Mouse (Mus musculus) lung, adult 2 months (tissue): ENCODE measurements around the gene Hoxb1. TPM values are rescaled to one million over a fixed set of nuclear protein-coding genes. Genes with fewer than 3 reads are reported as not detected.
A peak's percentile ranks its signal among the peaks of the same experiment; 100 is the strongest.

Source experiments
- DNase-seq: peaks from one replicate; pipeline ENCODE4 v3.0.0; 2022
- H3K4me1 ChIP-seq: fragments of 200-500 bp; 2 replicates; pipeline ENCODE4 v1.6.1; 2011; ENCODE audit warnings: low read length; ENCODE audit not compliant: control insufficient read depth, insufficient read depth
- H3K4me3 ChIP-seq: fragments of 200-500 bp; replicated peaks from 2 replicates; pipeline ENCODE3; 2011; ENCODE audit warnings: low read depth, mild to moderate bottlenecking, control low read depth, low read length; ENCODE audit errors: extremely low read depth
- CTCF ChIP-seq: fragments of 200-500 bp; IDR thresholded peaks from 2 replicates; pipeline ENCODE4 v1.5.1; 2011; ENCODE audit warnings: mild to moderate bottlenecking, low read length, control low read depth; ENCODE audit not compliant: insufficient read depth
- POLR2A ChIP-seq: fragments of 200-500 bp; IDR thresholded peaks from 2 replicates; pipeline ENCODE4 v1.6.1; 2011; ENCODE audit warnings: low read depth, mild to moderate bottlenecking, control low read depth, low read length, borderline replicate concordance; ENCODE audit errors: extremely low read depth
- WGBS: fragments of 180-500 bp; shearing (Covaris S2); methylation state at CpG from one replicate; pipeline ENCODE4 v1.1.7; 2018; 5-methylcytosine and 5-hydroxymethylcytosine counted together
- polyA plus RNA-seq: library from polyadenylated mRNA; depleted of rRNA; stranded (reverse); fragments of >200 nt; gene quantifications from 2 replicates; pipeline ENCODE4 v1.2.3, GENCODE M21; 2012; rRNA removed

Gene Hoxb1
- polyA plus RNA-seq, 1 experiment: not detected

DNA sequence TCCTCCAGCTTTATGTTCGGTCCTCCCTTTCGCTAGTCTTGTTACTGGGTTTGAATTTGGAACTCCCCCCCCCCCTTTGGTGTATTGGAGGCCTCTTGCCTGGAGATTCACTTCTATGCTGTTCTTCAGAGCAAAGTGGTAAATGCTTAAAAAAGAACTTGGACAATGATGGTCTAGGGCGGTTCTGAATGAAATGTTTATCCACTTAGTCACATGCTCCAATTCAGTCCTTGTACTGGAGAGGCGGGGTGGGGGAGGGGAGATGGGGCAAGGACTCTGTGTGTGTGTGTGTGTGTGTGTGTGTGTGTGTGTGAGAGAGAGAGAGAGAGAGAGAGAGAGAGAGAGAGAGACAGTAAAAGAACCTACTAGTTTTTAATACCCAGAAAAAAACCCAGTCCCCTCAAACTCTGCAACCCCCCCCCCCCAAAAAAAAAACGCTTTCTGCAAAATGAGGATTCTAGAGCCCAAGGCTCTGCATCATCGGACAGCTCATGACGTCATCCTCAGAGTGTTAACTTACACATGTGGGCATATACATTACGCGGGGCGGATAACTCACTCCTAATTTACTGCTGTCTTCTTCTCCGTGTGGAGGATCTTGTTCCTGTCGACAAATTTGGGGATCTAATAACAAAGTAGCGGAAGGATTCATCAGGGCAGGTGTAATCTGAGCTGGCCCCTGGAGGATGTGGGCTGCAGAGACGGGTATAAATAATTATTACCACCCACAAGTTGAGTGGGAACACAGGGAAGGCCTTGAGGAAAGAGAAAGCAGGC lies 42.9 kb downstream of the Hoxb1 start:
- Histone ChIP-seq H3K4me1 (peaks cover 10% of the 10 kb centered on the region), H3K4me3 (no peak overlapping the region)
- TF ChIP-seq POLR2A (no peak), CTCF (no peak)
- 57% methylated on average over 14 of the region's 14 CpGs for WGBS
- DNase-seq: no peak

DNA sequence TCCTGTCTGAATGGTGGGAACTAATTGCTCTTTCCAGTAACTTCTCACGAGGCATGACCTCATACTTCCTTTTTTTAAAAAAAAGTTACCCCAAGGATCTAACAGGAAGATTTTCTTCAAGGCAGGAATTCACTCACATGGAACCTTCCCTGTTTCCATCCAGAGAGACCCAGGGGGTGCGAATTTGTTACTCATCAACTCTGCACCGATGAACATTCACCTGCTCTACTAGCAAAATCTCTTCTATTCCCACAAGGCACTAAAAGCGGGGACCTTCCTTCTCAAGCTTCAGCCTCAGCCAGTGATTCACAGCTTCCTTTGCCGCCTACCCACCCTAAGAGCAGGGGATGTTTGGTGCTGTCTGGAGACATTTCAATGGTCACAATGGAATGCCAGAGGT lies 45.5 kb downstream of the Hoxb1 start:
- TF ChIP-seq CTCF (no peak), POLR2A (no peak)
- no peak for DNase-seq
- WGBS: 55% methylated on average over 5 of the region's 5 CpGs
- Histone ChIP-seq H3K4me1 (peaks cover 13% of the 10 kb centered on the region), H3K4me3 (no peak overlapping the region)

DNA sequence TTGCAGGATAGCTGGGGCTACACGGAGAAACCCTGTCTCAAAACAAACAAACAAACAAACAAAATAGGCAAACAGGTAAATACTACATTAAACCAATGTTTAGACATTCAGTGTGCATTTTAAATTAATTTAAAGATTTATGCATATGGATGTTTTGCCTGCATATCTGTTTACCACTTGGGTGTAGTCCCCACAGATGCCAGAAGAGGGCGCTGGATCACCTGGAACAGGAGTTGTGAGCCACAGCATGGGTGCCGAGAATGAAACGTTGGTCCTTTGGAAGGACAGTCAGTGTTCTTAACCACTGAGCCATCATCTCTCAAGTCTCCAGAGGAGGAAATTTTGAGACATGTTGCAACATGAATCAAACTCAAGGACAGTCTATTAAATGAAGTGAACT lies 46.4 kb downstream of the Hoxb1 start:
- Histone ChIP-seq H3K4me1 (peaks cover 13% of the 10 kb centered on the region), H3K4me3 (no peak overlapping the region)
- TF ChIP-seq CTCF (0 out of 2 replicates have a peak, but pooled peaks have one; percentile 3), POLR2A (no peak)
- 77% methylated on average over 4 of the region's 4 CpGs for WGBS
- no peak for DNase-seq

DNA sequence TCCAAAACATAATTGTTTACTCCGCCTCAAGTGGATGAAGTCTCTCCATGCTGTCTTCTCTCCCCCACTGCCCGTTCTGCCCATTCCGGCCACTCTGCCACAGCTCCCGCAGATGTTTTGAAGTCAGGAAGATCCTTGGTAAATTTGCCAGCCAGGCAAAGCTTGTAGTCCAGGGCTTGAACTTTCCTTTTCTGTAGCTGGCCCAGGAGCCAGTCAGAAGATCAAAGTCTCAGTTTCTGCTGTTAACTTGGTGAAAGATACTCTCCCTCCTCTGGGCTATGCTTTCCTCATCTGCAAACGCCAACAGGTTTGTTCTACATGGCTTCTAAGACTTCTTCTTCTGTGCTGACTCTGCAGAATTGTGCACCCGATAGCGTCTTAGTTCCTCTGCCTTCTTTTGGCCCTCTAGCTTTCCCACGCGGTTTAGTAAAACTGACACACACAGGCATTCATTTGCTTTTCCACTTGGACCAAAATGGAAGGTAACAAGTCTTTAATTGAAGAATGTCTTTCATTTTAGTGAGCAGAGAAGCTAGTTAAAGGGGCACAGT lies 47.5 kb downstream of the Hoxb1 start:
- no peak for DNase-seq
- WGBS: 47% methylated on average over 9 of the region's 9 CpGs
- Histone ChIP-seq H3K4me1 (peaks cover 8% of the 10 kb centered on the region), H3K4me3 (no peak overlapping the region)
- TF ChIP-seq POLR2A (no peak), CTCF (no peak)

DNA sequence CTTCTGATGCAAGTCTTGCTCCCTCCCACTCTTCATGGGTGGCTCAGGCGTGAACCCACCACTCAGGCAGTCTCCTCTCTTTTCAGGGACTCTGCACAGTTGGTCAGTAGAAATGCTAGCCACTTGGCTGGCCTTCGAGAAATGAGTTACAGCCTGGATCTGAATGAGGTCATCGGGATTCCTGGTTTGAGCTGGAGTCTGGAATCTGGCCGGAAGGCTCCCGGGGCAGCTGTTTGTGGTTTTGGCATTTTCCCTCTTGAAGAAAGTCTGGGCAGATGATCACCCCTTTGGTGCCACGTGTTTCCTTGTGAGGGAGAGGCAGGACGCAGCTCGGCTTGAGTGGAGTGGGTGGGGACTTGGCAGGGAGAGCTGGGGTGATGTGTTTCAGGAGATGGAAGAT lies 48.0 kb downstream of the Hoxb1 start:
- Histone ChIP-seq H3K4me1 (peaks cover 8% of the 10 kb centered on the region), H3K4me3 (no peak overlapping the region)
- TF ChIP-seq POLR2A (no peak), CTCF (no peak)
- DNase-seq: peak; percentile 68
- WGBS: 5% methylated on average over 8 of the region's 8 CpGs

DNA sequence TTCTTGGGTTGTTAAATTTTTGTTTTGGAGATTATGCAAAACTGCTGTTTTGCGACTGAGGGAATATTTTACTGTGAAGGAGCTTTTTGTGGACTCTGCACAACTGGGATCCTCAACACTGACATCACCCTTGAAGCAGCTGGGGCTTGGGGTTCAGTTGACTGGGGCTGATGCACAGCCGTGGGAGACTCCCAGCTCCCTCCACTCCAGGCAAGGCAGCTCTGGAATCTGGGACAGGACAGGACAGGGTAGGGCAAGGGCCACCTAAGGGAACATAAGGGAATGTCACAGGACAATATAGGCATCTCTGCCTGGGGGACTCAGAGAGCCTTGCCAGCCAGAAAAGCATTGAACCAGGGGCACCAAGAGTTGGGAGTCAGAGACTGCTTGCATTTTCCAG lies 48.5 kb downstream of the Hoxb1 start:
- peak; percentile 19 for DNase-seq
- Histone ChIP-seq H3K4me1 (peaks cover 8% of the 10 kb centered on the region), H3K4me3 (no peak overlapping the region)
- TF ChIP-seq POLR2A: no peak
- no peak for TF ChIP-seq CTCF
- 28% methylated on average over 2 of the region's 2 CpGs for whole genome bisulfite sequencing

Other genes with a start within 250 kb of the Hoxb1 start
- 3.6 and 4.6 TPM in 2 replicates for gene Ttll6, start 232.0 kb upstream of the Hoxb1 start, polyA plus RNA-seq
- gene Hoxb13, start 171.4 kb upstream of the Hoxb1 start, polyA plus RNA-seq: 1.4 TPM in 1 of 2 replicates, not detected in the other
- gene Hoxb9, start 94.3 kb upstream of the Hoxb1 start, polyA plus RNA-seq: 0.14 TPM in 1 of 2 replicates, not detected in the other
- gene Hoxb8, start 83.8 kb upstream of the Hoxb1 start, polyA plus RNA-seq: 0.18 and 0.44 TPM in 2 replicates
- 0.52 and 1.1 TPM in 2 replicates for gene Hoxb7, start 79.1 kb upstream of the Hoxb1 start, polyA plus RNA-seq
- gene Hoxb6, start 73.3 kb upstream of the Hoxb1 start, polyA plus RNA-seq: 8.1 and 8.2 TPM in 2 replicates
- gene Hoxb5, start 62.4 kb upstream of the Hoxb1 start, polyA plus RNA-seq: 12.1 and 15.6 TPM in 2 replicates
- 9.9 and 12.5 TPM in 2 replicates for gene Hoxb4, start 47.5 kb upstream of the Hoxb1 start, polyA plus RNA-seq
- gene Hoxb3, start 42.4 kb upstream of the Hoxb1 start, polyA plus RNA-seq: 11.0 and 13.2 TPM in 2 replicates
- gene Hoxb2, start 15.2 kb upstream of the Hoxb1 start, polyA plus RNA-seq: 19.7 and 24.7 TPM in 2 replicates
- gene Skap1, start 98.8 kb downstream of the Hoxb1 start, polyA plus RNA-seq: 2.2 and 2.4 TPM in 2 replicates